Mouse (Mus musculus): ENCODE measurements at regions not wholly inside any gene's neighbourhood (a gene's known extent, or its start where the extent isn't known, plus 50 kb on each side); places are given as distances from the start of the nearest gene placed in this dataset.
"Not testable (repeated sequence)": the region's sequence is repeated elsewhere in the genome, so short reads cannot be mapped to it uniquely, and the experiment has no call there.

GRCm38 (mm10) chr14:48852061-48852460 lies 178.4 kb upstream of the Otx2 start:
- DNase-seq (ENCODE audit: extremely low spot score), result no peak

GRCm38 (mm10) chr14:48842861-48843260 lies 169.2 kb upstream of the Otx2 start:
- DNase-seq (ENCODE audit: extremely low spot score), result no peak

- no peak for DNase-seq (ENCODE audit: extremely low spot score)
Measured at GRCm38 (mm10) chr14:48841278-48841677, 167.7 kb upstream of the Otx2 start.

GRCm38 (mm10) chr14:48837181-48837580 lies 163.6 kb upstream of the Otx2 start:
- DNase-seq (ENCODE audit: extremely low spot score), result no peak

- DNase-seq (ENCODE audit: extremely low spot score), result no peak
Measured at GRCm38 (mm10) chr14:48836071-48836470, 162.5 kb upstream of the Otx2 start.

GRCm38 (mm10) chr14:48834416-48834815 lies 160.8 kb upstream of the Otx2 start:
- DNase-seq (ENCODE audit: extremely low spot score), result no peak

- DNase-seq (ENCODE audit: extremely low spot score), result no peak
Measured at GRCm38 (mm10) chr14:48826421-48826820, 152.8 kb upstream of the Otx2 start.

- DNase-seq (ENCODE audit: extremely low spot score), result no peak
Measured at GRCm38 (mm10) chr14:48824375-48824774, 150.8 kb upstream of the Otx2 start.

GRCm38 (mm10) chr14:48815941-48816340 lies 142.3 kb upstream of the Otx2 start:
- DNase-seq (ENCODE audit: extremely low spot score), result no peak

GRCm38 (mm10) chr14:48815231-48815728 lies 141.7 kb upstream of the Otx2 start:
- no peak for DNase-seq (ENCODE audit: extremely low spot score)

GRCm38 (mm10) chr14:48812741-48813495 lies 139.3 kb upstream of the Otx2 start:
- DNase-seq (ENCODE audit: extremely low spot score), result no peak

- no peak for DNase-seq (ENCODE audit: extremely low spot score)
Measured at GRCm38 (mm10) chr14:48804098-48804497, 130.5 kb upstream of the Otx2 start.

GRCm38 (mm10) chr14:48801283-48801682 lies 127.7 kb upstream of the Otx2 start:
- DNase-seq (ENCODE audit: extremely low spot score), result peak; percentile 10

- DNase-seq (ENCODE audit: extremely low spot score), result no peak
Measured at GRCm38 (mm10) chr14:48800857-48801256, 127.2 kb upstream of the Otx2 start.

- no peak for DNase-seq (ENCODE audit: extremely low spot score)
Measured at GRCm38 (mm10) chr14:48800100-48800449, 126.5 kb upstream of the Otx2 start.

- no peak for DNase-seq (ENCODE audit: extremely low spot score)
Measured at GRCm38 (mm10) chr14:48799442-48800099, 126.0 kb upstream of the Otx2 start.

- no peak for DNase-seq (ENCODE audit: extremely low spot score)
Measured at GRCm38 (mm10) chr14:48791507-48791906, 117.9 kb upstream of the Otx2 start.

GRCm38 (mm10) chr14:48779327-48779726 lies 105.7 kb upstream of the Otx2 start:
- no peak for DNase-seq (ENCODE audit: extremely low spot score)

- DNase-seq (ENCODE audit: extremely low spot score), result no peak
Measured at GRCm38 (mm10) chr14:48770832-48771231, 97.2 kb upstream of the Otx2 start.

- DNase-seq (ENCODE audit: extremely low spot score), result no peak
Measured at GRCm38 (mm10) chr14:48762691-48763090, 89.1 kb upstream of the Otx2 start.

GRCm38 (mm10) chr14:48761002-48761648 lies 87.5 kb upstream of the Otx2 start:
- no peak for DNase-seq (ENCODE audit: extremely low spot score)

GRCm38 (mm10) chr14:48755096-48755495 lies 81.5 kb upstream of the Otx2 start:
- not testable (repeated sequence) for DNase-seq (ENCODE audit: extremely low spot score)

All from embryo, embryonic 9.5 days (tissue).